Mouse (Mus musculus) splenic B cell, adult 2 months (primary cell): ENCODE data around the gene Tmem203.

ENCODE experiments used
- DNase-seq: peaks from one replicate; pipeline ENCODE4 v3.0.0-alpha.2; 2011; ENCODE audit warnings: low read depth, low spot score
- H3K27me3 ChIP-seq: 2 replicates; pipeline ENCODE4 v1.6.1; 2012; ENCODE audit warnings: mild to moderate bottlenecking, low read length, moderate library complexity, mixed read lengths; ENCODE audit not compliant: control insufficient read depth, poor library complexity, insufficient read depth, severe bottlenecking
- H3K36me3 ChIP-seq: 2 replicates; pipeline ENCODE4 v1.6.1; 2012; ENCODE audit warnings: mild to moderate bottlenecking, low read length, moderate library complexity, mixed read lengths; ENCODE audit not compliant: control insufficient read depth, poor library complexity, insufficient read depth, severe bottlenecking

The Tmem203 gene

DNA sequence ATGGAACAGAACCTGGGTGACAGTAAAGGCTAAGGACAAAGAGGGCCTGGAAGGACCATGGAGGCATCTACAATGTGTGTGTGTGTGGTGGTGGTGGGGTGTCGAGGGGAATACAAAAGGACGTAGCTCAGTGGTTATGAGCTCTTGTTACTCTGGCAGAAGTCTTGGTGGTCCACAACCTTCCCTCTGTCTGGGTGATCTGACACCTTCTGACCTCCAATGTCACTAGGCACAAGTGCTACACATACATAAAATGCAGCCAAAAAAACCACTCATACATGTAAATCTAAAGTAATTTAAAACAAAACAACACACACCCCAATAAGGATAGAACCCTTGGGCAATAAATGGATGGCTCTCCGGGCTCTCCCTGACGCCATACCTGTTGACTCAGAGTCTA lies 27.8 kb upstream of the Tmem203 start:
- no peaks in the 10 kb centered on the region for H3K36me3 ChIP-seq
- H3K27me3 ChIP-seq, result no peaks in the 10 kb centered on the region
- no peak for DNase-seq

DNA sequence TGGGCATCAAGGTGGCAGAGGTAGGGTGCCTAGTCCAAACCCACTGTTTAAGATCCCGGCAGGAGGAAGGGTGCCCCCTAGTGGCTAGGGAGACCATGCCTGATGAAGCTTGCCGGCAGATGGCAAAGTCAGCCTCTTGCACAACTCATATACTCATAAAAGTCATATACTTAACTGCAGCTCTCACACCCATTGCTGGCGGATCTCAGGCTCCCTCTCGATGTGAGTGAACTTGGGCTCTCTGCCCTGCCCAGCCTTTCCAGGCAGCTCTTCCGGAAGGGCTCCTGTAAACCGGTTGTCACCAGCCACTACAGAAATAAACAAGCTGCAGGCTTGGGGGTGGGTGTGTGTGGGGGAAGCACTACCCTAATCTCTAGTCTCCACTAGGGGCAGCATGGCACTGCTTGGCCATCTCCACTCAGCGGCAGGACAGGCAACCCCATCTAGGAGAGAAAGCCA lies 26.8 kb upstream of the Tmem203 start:
- DNase-seq, result peak; percentile 94
- Histone ChIP-seq H3K27me3 (no peaks in the 10 kb centered on the region), H3K36me3 (no peaks in the 10 kb centered on the region)

DNA sequence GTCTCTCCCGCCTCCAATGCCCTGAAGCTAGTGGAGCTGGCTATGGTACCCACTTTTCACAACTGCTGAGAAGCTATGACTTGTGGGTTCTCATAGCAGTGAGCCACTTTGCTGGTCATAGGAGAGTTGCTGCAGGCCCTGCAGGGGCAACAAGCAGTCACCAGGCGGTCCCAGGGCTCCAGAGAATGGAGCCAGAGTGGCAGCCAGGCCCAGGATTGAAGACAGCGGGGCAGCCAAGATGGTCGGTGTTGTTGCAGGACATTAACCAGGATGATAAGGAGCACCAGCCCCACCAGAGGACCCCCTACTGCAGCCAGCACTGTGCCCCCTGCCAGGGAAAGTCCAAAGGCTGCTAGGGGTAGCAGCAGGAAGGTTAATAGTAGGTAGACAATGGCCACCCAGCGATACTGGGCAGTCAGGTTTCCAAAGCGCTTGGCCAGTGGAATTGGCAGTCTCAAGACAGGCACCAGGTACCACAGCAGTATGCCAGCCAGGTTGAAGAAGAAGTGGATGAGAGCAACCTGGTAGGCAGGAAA lies 26.2 kb upstream of the Tmem203 start:
- no peak for DNase-seq
- no peaks in the 10 kb centered on the region for H3K27me3 ChIP-seq
- no peaks in the 10 kb centered on the region for H3K36me3 ChIP-seq

- no peaks in the 10 kb centered on the region for H3K36me3 ChIP-seq
These were observed 25.7 kb upstream of the Tmem203 start for GRCm38 (mm10) chr2:25229582-25229981.

GRCm38 (mm10) chr2:25230581-25230980 lies 24.7 kb upstream of the Tmem203 start:
- H3K27me3 ChIP-seq, result no peaks in the 10 kb centered on the region
- no peak for DNase-seq
- no peaks in the 10 kb centered on the region for H3K36me3 ChIP-seq

More at GRCm38 (mm10) chr2:25229582-25229981, 25.7 kb upstream of the Tmem203 start:
- DNase-seq, result no peak
- H3K27me3 ChIP-seq, result no peaks in the 10 kb centered on the region

DNA sequence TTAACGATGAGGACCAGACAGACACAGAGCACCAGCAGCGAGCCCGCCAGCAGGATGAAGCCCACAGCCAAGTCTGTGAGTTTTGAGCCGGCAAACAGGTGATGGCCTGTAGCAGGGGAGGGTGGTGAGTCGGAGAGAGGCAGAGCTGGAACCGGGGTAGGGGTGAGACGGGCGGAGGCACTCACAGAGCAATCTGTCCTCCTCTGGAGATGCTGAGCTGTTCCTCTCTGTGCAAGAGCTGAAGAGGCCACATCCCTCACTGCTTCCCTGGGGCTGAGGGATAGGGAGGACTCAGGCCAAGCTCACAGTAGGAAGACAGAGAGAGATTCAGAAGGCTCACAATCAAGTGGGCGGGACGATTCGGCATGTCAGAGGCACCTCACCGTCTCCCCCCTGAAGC lies 24.2 kb upstream of the Tmem203 start:
- Histone ChIP-seq H3K36me3 (no peaks in the 10 kb centered on the region), H3K27me3 (no peaks in the 10 kb centered on the region)
- DNase-seq, result no peak

DNA sequence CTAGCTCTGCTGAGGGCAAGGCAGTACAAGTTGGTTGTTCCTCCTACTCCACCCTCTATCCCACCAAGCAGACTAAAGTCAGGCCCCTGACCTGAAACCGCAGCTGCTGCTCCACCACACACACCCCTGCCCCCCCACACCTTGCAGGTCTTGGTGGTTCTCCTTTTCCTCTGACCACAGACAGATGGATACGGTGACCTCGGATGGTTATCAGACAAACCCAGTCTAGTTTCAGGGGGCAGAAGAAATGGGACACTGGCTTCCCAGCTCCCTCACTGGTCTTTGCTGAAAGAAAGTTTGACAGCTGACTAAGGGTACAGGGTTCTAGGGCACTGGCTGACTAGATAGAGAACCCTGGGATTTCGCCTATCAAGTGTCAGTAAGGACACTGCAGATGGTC lies 21.8 kb upstream of the Tmem203 start:
- H3K27me3 ChIP-seq, result no peaks in the 10 kb centered on the region
- DNase-seq, result no peak
- no peaks in the 10 kb centered on the region for H3K36me3 ChIP-seq

DNA sequence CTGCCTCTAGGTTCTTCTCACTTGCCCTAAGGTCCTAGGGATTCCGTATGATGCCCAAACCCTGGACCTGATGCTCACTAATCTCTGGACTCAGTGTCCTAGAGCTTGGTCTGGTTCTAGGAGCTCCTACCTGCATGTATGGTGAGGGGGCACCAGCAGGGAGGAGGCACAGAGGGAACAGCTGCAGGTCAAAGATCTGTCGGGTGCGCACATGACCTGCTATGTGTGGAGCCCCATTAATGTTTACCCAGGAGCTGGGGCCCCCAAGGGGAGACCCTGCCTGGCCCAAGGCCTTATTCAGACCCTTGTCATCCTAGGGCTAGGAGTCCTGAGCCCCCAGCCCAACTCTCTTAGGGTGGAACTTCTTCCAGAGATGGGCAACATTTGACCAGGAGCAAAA lies 21.2 kb upstream of the Tmem203 start, which contains the start of gene Slc34a3:
Gene Slc34a3 (minus strand): TSS at position 315 of the 400 bp plus-strand sequence.
- Histone ChIP-seq H3K36me3 (no peaks in the 10 kb centered on the region), H3K27me3 (no peaks in the 10 kb centered on the region)
- no peak for DNase-seq

DNA sequence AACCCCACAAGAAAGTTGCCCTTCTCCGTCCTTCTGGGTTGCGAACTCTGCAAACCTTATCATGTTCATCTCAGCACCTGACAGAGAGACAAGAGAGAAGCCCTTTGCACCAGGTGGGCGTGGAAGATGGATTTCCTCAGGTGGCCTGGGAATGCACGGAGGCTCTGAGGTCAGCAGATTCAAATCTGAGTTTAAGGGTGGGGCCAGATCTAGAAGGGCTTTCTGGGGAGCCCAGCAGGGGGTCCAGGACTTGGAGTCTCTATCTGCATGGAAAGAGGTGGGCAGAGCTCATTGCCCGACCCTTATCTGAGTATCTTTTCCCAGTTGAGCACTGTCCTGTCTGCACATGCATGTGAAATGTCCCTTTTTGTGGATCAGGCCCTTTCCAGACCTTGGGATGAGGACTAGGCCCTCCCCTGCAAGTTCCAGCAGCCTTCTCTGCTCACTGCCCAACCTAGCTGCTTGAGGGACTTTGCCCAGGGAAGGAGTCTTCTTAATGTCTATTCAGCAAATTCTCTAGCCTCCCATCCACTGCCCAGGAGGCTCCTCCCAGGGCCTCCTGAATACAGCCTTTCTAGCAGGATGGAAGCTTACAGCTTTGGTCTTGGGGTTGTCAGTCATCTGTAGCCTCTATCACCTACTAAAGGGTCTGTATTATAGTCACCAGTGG lies 20.6 kb upstream of the Tmem203 start:
- Histone ChIP-seq H3K27me3 (no peaks in the 10 kb centered on the region), H3K36me3 (no peaks in the 10 kb centered on the region)
- DNase-seq, result no peak

- H3K27me3 ChIP-seq, result no peaks in the 10 kb centered on the region
- DNase-seq, result no peak
- H3K36me3 ChIP-seq, result no peaks in the 10 kb centered on the region
These were observed 18.6 kb upstream of the Tmem203 start, which contains the start of gene Rnf224 for GRCm38 (mm10) chr2:25236614-25237013. Rnf224 (minus strand) TSS chr2:25236787.

- DNase-seq, result no peak
- 0 out of 2 replicates have a peak, but pooled peaks cover 3% of the 10 kb centered on the region for H3K27me3 ChIP-seq
- H3K36me3 ChIP-seq, result no peaks in the 10 kb centered on the region
These were observed 17.7 kb upstream of the Tmem203 start for GRCm38 (mm10) chr2:25237522-25237921.

DNA sequence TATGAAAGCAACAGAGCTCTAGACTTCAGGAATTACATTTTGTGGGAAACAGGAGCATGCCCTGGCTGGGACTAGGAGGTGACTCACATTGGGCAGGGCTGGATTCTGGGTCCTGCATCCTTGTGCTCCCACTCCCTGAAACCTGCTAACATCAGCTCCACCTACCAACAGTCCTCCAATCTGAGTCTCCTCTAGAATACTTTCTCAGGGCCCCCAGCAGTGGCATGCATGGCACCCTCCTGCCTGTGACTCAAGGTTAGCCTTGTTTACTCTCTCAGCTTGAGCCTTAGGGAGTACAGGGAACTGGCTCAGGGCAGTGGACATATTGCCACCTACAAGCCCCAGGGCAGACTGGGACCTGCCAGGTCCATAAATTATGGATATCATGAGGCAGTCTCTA lies 17.1 kb upstream of the Tmem203 start:
- DNase-seq, result no peak
- Histone ChIP-seq H3K36me3 (no peaks in the 10 kb centered on the region), H3K27me3 (peaks cover 3% of the 10 kb centered on the region; the same call in 1 of the 2 replicates)

DNA sequence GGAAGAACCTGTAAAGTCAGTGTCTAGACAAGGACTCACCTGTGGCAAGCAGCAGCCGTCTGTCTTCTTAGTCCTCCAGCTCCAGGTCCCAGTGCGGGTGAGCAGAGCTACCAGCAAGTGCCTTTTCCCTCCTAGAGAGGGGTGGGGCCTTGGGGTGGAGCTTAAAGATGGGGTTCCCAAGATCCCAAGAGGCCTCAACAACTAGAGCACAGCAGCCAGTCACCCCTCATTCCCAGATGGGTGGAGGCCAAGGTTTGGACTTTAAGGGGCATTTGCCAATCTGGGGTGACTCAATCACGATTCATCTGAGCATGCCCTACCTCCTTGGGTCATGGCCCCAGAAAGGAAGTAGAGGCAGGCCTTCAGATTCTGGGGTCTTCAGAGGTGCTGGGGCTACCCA lies 15.5 kb upstream of the Tmem203 start:
- Histone ChIP-seq H3K36me3 (no peaks in the 10 kb centered on the region), H3K27me3 (peaks cover 3% of the 10 kb centered on the region; the same call in 1 of the 2 replicates)
- no peak for DNase-seq

DNA sequence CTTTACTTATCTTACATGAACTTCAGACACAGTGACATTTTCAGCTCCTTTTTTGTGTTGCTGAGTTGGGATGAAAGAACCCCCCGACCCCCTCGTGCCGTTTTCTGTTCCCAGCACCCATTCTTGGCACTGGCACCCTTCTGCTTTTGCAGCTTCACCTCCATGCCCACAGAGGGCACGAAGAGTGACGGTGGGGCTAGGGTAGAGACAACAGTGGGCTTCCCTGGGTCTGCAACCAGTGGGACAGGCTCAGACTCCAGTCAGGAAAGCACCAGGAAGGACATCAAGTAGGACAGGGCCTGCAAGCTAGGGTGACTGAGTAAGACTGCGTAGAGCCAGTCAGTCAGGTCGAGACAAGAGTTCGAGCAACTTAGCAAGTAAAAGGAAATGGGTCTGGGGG lies 14.9 kb upstream of the Tmem203 start:
- Histone ChIP-seq H3K36me3 (no peaks in the 10 kb centered on the region), H3K27me3 (peaks cover 3% of the 10 kb centered on the region; the same call in 1 of the 2 replicates)
- DNase-seq, result no peak

DNA sequence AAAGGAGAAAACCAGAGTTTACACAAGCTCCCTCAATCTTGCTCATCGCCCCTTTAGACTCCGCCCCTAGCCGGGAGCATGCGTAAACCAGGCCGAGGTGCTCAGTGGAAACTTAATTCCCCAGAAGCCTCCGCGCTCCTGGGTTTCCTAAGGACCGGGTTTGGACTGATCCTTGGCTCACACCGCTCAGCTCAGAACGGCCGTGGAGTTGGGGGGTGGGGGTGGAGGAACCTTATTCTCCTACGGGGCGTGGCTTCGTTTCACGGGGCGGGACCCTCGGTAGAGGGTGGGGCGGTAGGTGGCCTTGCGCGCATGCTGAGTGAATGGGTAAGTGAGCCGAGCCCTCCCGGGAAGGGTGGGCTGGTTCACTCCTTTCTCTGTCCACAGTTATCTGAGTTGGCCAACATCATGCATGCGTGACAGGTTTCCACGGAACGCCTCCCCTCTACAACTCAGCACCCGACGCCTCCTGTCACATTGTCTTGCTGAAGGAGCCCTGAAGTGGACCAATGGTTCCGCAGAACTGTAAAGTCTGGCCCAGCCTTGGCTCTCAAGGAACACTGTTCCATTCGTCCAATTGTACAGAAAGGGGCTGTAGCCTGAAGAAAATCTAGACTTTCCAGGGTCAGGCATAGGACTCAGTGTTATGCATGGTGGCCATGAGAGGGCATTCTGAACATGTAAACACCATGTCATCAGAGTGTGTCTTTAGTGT lies 14.4 kb upstream of the Tmem203 start:
- Histone ChIP-seq H3K27me3 (peaks cover 3% of the 10 kb centered on the region; the same call in 1 of the 2 replicates), H3K36me3 (no peaks in the 10 kb centered on the region)
- DNase-seq, result peak; percentile 47
